Mouse (Mus musculus) heart, postnatal 10 days (tissue): ENCODE results near the gene Myh1. TPM values are rescaled to one million over a fixed set of nuclear protein-coding genes. Genes with fewer than 3 reads are reported as not detected.

ENCODE experiments used
- DNase-seq, 2 experiments: peaks; one replicate each; pipeline ENCODE4 v3.0.0; 2021
- intact Hi-C: fragments of 180-260 bp; cut with DNase I; formaldehyde crosslinking; loops from one replicate; pipeline ENCODE4 v1.15.1; 2025
- total RNA-seq, 2 experiments: library from RNA; stranded (reverse); gene quantifications; 2 replicates each; pipeline ENCODE4 v1.2.3; 2021

The Myh1 gene
- total RNA-seq, 2 experiments from 2014 or later: 0.52 TPM; not detected in 1

DNA sequence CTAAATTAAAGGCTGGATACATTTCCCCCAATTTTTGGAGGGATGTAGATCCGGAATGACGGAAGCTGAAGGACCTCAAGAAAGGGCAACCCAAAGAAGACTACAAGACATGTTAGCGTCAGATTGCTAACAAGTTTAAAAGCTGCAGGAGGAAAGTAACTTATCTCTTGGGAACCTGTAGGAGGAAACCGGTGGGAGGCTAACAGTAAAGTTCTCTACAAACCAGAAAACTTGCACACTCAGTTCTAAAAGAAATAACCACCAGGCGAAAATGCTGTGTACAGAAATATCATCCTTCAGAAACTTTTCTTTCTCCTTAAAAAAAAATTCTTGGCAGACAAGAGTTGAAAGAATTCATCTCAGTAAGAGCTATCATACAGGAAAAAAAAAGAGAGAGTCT is 29.3 kb downstream of the Myh1 start:
- intact Hi-C loops: no loop called here
- DNase-seq: no peak

- DNase-seq: peak; percentile 11 to 15
- intact Hi-C loops: loop anchor here (5.0 kb wide), 1 partner anchor 122 kb away; no protein-coding TSS in a partner anchor
Observed at GRCm38 (mm10) chr11:67229946-67230345, 30.1 kb downstream of the Myh1 start.

- intact Hi-C loops: loop anchor here (1.0 kb wide), 1 partner anchor 124 kb away; no protein-coding TSS in a partner anchor
- DNase-seq: peak; percentile 30 to 62
Observed at GRCm38 (mm10) chr11:67235639-67236358, 35.9 kb downstream of the Myh1 start.

DNA sequence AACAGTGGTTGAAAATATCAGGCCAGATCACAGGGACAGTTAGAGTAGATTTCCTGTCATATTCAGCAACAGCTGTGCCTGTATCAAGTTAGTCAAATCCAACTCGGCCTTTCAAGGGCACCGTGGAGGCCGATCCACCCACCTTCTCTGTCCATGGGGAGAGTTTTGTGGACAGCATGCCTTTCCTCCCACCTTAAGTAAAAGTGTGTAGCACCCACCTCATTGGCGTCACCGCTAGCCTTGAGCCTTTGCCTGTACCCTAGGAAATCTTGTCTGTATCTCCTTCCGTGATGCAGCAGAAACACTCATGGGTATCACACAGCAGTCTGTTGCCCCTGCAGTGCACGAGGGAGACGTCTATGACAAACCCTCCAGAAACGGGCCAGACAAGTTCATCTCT is 36.9 kb downstream of the Myh1 start:
- no peak for DNase-seq
- intact Hi-C loops: no loop called here

GRCm38 (mm10) chr11:67237481-67238079 is 37.7 kb downstream of the Myh1 start, which contains the start of gene Myh4:
Gene Myh4 (plus strand): TSS chr11:67238029.
- DNase-seq: no peak
- intact Hi-C loops: no loop called here

- no peak for DNase-seq
- intact Hi-C loops: no loop called here
Observed at GRCm38 (mm10) chr11:67241051-67241450, 41.2 kb downstream of the Myh1 start.

DNA sequence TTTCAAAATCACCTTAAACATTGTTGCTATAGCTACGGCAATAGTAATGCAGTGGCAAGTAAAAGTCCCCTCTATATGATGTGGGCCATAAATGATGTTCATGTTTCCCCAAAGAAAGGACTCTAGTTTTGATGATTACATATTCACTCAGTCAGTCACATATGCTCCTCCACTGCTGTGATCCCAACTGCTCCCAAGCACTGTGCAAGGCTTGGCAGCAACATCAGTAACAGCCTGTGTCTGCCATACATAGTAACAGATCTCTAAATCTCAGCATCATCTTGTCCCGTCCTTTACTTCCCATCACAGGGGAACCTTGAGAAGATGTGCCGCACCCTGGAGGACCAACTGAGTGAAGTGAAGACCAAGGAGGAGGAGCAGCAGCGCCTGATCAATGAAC is 53.8 kb downstream of the Myh1 start:
- no peak for DNase-seq
- intact Hi-C loops: no loop called here

- no peak for DNase-seq
- intact Hi-C loops: no loop called here
Observed at GRCm38 (mm10) chr11:67257048-67257447, 57.2 kb downstream of the Myh1 start.

DNA sequence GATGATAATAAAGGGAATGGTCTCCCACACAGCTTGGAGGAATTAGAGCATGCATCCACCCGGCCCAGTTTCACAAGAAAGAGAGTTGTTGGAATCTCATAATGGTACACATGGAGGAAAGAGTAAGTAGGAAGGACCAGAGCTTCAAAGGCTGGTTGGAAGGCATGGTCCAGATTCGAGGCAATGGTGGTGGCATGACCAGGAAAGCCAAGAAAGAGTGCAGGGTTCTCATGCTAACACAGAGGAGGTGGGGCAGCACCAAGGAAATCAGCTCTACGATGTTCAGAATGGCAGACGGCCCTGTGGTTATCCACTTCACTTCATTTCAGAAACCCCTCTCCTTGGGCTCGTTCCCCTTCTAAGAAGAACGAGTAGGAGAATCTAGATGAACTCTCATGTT is 61.1 kb downstream of the Myh1 start:
- DNase-seq: no peak
- intact Hi-C loops: no loop called here

Other genes starting within 250 kb of the Myh1 start
- under 1 TPM; 0.34 to 0.55 TPM for gene Tmem238l, start 243.4 kb upstream of the Myh1 start, total RNA-seq
- gene Tmem220, start 174.9 kb upstream of the Myh1 start, total RNA-seq: 1 to 10 TPM; 1.4 to 1.8 TPM
- gene Adprm, start 147.5 kb upstream of the Myh1 start, total RNA-seq: 10 to 100 TPM; 14.5 to 15.8 TPM
- 10 to 100 TPM; 17.8 to 19.2 TPM for gene Sco1, start 147.4 kb upstream of the Myh1 start, total RNA-seq
- under 1 TPM in 1 of 2 experiments, not detected in 1; 0.05 TPM for gene Myh3, start 121.8 kb upstream of the Myh1 start, total RNA-seq
- not detected for gene Myh2, start 29.0 kb upstream of the Myh1 start, total RNA-seq
- not detected for gene Myh4, start 38.0 kb downstream of the Myh1 start, total RNA-seq
- under 1 TPM; 0.40 to 0.67 TPM for gene Myh8, start 77.1 kb downstream of the Myh1 start, total RNA-seq
- gene Myh13, start 121.6 kb downstream of the Myh1 start, total RNA-seq: under 1 TPM in 1 of 2 experiments, not detected in 1; 0.05 TPM